Mouse (Mus musculus) hindbrain, postnatal 0 days (tissue): ENCODE data around the gene Hist2h2ac. TPM values are rescaled to one million over a fixed set of nuclear protein-coding genes. Genes with fewer than 3 reads are reported as not detected.

Experiments used
- ATAC-seq: fragments of 200-750 bp; cut with Nextera tagmentation; 2 replicates; pipeline ENCODE4 v1.8.0; 2017; ENCODE audit warnings: mild to moderate bottlenecking, moderate TSS enrichment, moderate library complexity
- DNase-seq: peaks from one replicate; pipeline ENCODE4 v3.0.0-alpha.2; 2015; ENCODE audit warnings: low spot score
- H3K27ac ChIP-seq: fragments of 300-500 bp; sonication (generic); 2 replicates; pipeline ENCODE4 v1.5.1; 2014; ENCODE audit warnings: mild to moderate bottlenecking
- H3K27me3 ChIP-seq: fragments of 300-500 bp; sonication (generic); 2 replicates; pipeline ENCODE4 v1.6.1; 2014; ENCODE audit warnings: low read length, mixed read lengths; ENCODE audit not compliant: insufficient read depth
- H3K36me3 ChIP-seq: fragments of 300-500 bp; sonication (generic); 2 replicates; pipeline ENCODE4 v1.6.1; 2014; ENCODE audit warnings: low read length, mixed read lengths; ENCODE audit not compliant: insufficient read depth
- H3K4me1 ChIP-seq: fragments of 300-500 bp; sonication (generic); 2 replicates; pipeline ENCODE4 v1.6.1; 2014; ENCODE audit warnings: antibody characterized with exemption, low read length, mixed read lengths; ENCODE audit not compliant: insufficient read depth
- H3K4me2 ChIP-seq: fragments of 300-500 bp; sonication (generic); 2 replicates; pipeline ENCODE4 v1.6.1; 2014; ENCODE audit warnings: low read depth, mild to moderate bottlenecking, low read length, moderate library complexity, mixed read lengths
- H3K4me3 ChIP-seq: fragments of 300-500 bp; sonication (generic); 2 replicates; pipeline ENCODE4 v1.5.1; 2014; ENCODE audit warnings: low read length
- H3K9ac ChIP-seq: fragments of 300-500 bp; sonication (generic); replicated peaks from 2 replicates; pipeline ENCODE4 v1.6.1; 2014; ENCODE audit warnings: mild to moderate bottlenecking, low read length, moderate library complexity, mixed read lengths
- H3K9me3 ChIP-seq: fragments of 300-500 bp; sonication (generic); 2 replicates; pipeline ENCODE4 v1.6.1; 2016; ENCODE audit warnings: low read length, mixed read lengths
- CTCF ChIP-seq: IDR thresholded peaks from 2 replicates; pipeline ENCODE4 v1.5.1; 2016; ENCODE audit warnings: antibody characterized with exemption, control low read depth, low read depth
- WGBS: fragments of 180-500 bp; shearing (Covaris S2); extraction: QIAGEN DNeasy Blood & Tissue Kit; methylation state at CpG from one replicate; pipeline ENCODE4 v1.1.7; 2014; 5-methylcytosine and 5-hydroxymethylcytosine counted together
- polyA plus RNA-seq: library from polyadenylated mRNA; unstranded; fragments of >200 nt; fragmentation: Nextera tagmentation; extraction: Ambion mirVana; gene quantifications from 2 replicates; pipeline ENCODE4 v1.2.1, GENCODE M21; 2015
- total RNA-seq: library from RNA; depleted of rRNA; stranded (reverse); fragments of >200 nt; gene quantifications from 2 replicates; pipeline ENCODE4 v1.2.3, GENCODE M21; 2014

Gene Hist2h2ac
- total and polyA plus RNA-seq, 2 experiments from 2014 or later = 3.9 to 726 TPM

DNA sequence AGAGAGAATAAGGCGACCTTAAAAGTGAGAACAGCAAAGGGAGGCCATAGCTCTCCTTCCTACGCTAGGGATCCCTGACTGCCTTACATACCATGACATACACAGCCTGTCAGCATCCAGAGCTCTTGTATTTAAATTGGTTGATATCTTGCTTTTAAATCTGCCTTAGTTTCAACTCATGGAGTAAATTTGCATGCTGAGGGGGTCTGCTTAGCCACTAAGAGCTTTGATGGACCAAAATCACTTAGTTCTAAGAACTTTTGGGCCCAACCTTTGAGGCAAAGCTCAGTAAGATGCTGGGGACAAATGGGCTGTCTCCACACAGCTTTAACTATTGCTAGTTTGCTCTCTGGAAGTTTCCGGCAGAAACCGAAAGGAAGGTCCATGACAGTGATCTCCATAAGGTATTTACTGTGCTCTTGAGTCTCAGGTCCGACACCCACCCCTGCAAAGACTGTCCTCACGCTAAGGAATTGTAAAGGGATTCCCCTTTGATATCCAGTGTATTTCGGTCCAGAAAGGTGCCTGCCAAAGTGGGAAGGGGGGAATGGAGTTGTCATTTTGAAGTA lies 16.7 kb upstream of the Hist2h2ac start:
- peak overlapping the region; percentile 35 for H3K4me3 ChIP-seq
- H3K9me3 ChIP-seq = no peaks in the 10 kb centered on the region
- 30% methylated on average over 7 of the region's 7 CpGs for WGBS
- H3K4me2 ChIP-seq = peak overlapping the region; percentile 52
- H3K27me3 ChIP-seq = no peaks in the 10 kb centered on the region
- H3K4me1 ChIP-seq = no peaks in the 10 kb centered on the region
- H3K27ac ChIP-seq = no peak overlapping the region
- TF ChIP-seq CTCF = no peak
- H3K9ac ChIP-seq = no peak overlapping the region
- DNase-seq (peak; percentile 7), ATAC-seq (no peak)
- H3K36me3 ChIP-seq = no peaks in the 10 kb centered on the region

DNA sequence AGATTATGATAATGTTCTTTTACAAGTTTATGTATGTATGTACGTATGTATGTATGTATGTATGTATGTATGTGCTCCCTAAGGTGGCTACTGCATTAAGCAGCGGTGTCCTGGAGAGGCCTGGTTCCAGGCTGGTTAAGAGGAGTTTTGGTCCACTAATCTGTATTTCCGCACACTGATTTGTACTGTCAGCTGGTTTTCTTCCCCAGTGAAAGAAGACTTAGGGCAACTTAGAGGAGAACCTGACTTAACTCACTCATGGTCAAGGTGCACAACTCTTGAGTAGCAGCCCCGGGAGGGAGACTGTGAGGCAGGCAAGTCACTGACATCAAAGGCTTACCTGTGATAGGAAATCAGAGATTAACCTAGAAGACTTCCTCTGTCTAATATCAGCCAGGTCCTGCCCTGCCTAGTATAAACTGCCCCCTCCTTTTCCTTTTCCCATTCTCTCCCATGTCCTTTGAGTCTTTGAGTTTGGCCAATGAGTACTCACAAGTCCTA lies 16.2 kb upstream of the Hist2h2ac start:
- TF ChIP-seq CTCF = no peak
- DNase-seq (no peak), ATAC-seq (no peak)
- Histone ChIP-seq H3K36me3 (no peaks in the 10 kb centered on the region), H3K4me3 (no peak overlapping the region), H3K9me3 (no peaks in the 10 kb centered on the region), H3K27me3 (no peaks in the 10 kb centered on the region), H3K4me1 (no peaks in the 10 kb centered on the region), H3K4me2 (peak overlapping the region; percentile 52), H3K9ac (no peak overlapping the region), H3K27ac (no peak overlapping the region)
- WGBS = 79% methylated on average over 4 of the region's 4 CpGs

DNA sequence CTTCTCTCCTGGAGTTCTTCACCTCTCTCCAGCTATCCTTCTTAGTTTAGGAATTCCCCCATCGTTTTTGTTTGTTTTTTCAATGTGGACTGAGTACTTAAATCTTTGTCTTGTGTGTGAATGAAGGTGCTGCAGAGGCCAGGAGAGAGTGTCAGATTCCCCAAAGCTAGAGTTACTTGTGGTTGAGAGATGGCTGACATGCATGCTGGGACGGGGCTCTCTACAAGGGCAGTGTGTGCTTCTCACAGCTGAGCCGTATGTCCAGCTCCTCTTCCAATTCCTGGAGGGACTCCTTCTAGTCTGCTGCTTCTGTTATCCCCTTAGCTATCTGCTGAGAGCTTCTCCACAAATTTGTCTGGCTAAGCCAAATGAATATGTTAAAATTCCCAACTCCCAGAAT lies 15.2 kb upstream of the Hist2h2ac start:
- WGBS = 57% methylated on average over 3 of the region's 3 CpGs
- Histone ChIP-seq H3K27me3 (no peaks in the 10 kb centered on the region), H3K9me3 (no peaks in the 10 kb centered on the region), H3K27ac (no peak overlapping the region), H3K4me2 (no peak overlapping the region), H3K9ac (no peak overlapping the region), H3K4me1 (no peaks in the 10 kb centered on the region), H3K36me3 (no peaks in the 10 kb centered on the region), H3K4me3 (no peak overlapping the region)
- DNase-seq (no peak), ATAC-seq (no peak)
- TF ChIP-seq CTCF = no peak

DNA sequence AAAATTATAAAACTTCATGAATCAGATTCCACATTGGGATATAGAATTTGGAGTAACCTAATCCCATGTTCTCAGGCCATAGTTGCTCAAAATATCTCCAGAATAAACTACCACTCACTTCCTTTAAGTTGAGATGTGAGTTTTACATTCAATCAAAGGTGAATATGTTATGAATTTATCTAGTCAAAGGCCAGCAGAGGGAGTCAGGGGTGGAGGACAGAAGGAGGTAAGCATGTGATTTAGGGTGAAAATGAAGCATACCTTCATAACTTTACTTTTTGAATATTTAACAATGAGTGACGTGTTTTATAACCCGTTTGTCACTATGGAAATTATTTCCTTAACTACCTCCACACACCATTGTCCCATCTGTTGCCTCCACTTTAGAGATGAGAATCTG lies 14.2 kb upstream of the Hist2h2ac start:
- no peak for ATAC-seq
- no peaks in the 10 kb centered on the region for H3K4me1 ChIP-seq
- no peak for DNase-seq
- no peaks in the 10 kb centered on the region for H3K27me3 ChIP-seq
- no peaks in the 10 kb centered on the region for H3K9me3 ChIP-seq
- no peak overlapping the region for H3K4me3 ChIP-seq
- WGBS = 89% methylated on average over 2 of the region's 2 CpGs
- H3K27ac ChIP-seq = no peak overlapping the region
- H3K36me3 ChIP-seq = no peaks in the 10 kb centered on the region
- peak; percentile 8; the same call in 1 of the 2 replicates for TF ChIP-seq CTCF
- no peak overlapping the region for H3K9ac ChIP-seq
- no peak overlapping the region for H3K4me2 ChIP-seq

DNA sequence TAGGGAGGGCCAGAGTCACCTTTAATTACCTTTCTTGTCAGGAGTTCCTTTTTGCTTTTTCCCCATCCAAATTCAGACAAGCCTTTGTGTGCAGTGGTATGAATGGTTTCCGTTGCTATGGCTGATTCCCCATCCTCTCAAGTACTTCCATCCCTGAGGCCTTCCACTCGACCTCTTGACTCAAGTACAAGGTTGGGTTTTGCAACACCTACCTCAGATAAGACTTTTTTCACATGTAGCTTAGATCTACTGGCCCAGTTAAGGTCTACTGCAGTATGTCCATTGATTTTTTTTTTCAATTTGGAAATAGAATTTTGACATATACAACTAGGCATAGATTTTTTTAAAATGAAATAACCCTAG lies 11.1 kb upstream of the Hist2h2ac start:
- no peak overlapping the region for H3K9ac ChIP-seq
- no peaks in the 10 kb centered on the region for H3K4me1 ChIP-seq
- no peaks in the 10 kb centered on the region for H3K27me3 ChIP-seq
- no peak overlapping the region for H3K4me2 ChIP-seq
- no peaks in the 10 kb centered on the region for H3K9me3 ChIP-seq
- H3K4me3 ChIP-seq = no peak overlapping the region
- DNase-seq (no peak), ATAC-seq (no peak)
- H3K36me3 ChIP-seq = no peaks in the 10 kb centered on the region
- no peak overlapping the region for H3K27ac ChIP-seq
- 56% methylated on average over 2 of the region's 2 CpGs for WGBS
- no peak for TF ChIP-seq CTCF

DNA sequence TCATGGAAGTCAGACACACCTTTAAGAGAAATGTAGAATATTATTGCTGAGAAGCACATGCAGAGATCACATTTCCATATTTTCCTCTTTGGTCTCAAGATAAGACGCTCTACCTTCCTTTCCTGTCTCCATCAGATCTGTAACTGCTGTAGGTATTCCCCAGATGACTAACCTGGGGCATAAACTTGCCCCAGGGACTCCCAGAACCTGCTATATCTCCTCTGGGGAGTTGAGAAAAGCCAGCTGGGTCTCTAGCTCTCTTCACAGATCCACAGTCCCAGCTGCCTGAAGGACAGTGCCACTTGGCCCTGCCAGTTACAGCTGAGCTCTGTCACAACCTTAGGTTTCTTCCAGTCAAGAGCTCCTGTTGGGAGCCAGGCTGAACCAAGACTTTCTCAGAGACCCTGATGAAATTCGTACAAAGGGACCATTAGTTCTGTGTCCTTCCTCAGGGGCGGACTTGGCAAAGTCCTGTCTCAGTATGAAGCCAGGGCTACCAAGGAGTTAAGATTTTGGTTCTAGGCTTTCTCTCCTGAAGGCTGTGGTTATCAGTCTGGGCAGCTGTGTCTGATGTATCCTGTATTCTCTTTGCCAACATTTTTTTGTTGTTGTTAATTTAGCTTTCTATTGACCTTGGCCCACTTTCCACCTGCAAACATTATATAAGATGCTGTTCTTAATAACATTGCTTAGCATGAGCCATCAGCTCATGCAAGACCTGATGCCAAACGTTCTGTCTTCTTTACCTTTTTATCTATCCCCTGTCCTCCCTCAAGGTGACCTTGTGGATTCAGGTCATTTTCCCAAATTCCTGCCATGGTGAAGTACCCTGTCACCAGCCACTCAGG lies 10.5 kb upstream of the Hist2h2ac start:
- no peaks in the 10 kb centered on the region for H3K27me3 ChIP-seq
- H3K4me2 ChIP-seq = no peak overlapping the region
- TF ChIP-seq CTCF = no peak
- no peak overlapping the region for H3K9ac ChIP-seq
- ATAC-seq = no peak
- H3K27ac ChIP-seq = no peak overlapping the region
- H3K4me1 ChIP-seq = no peaks in the 10 kb centered on the region
- WGBS = 71% methylated on average over 4 of the region's 4 CpGs
- no peak for DNase-seq
- no peak overlapping the region for H3K4me3 ChIP-seq
- no peaks in the 10 kb centered on the region for H3K9me3 ChIP-seq
- no peaks in the 10 kb centered on the region for H3K36me3 ChIP-seq

DNA sequence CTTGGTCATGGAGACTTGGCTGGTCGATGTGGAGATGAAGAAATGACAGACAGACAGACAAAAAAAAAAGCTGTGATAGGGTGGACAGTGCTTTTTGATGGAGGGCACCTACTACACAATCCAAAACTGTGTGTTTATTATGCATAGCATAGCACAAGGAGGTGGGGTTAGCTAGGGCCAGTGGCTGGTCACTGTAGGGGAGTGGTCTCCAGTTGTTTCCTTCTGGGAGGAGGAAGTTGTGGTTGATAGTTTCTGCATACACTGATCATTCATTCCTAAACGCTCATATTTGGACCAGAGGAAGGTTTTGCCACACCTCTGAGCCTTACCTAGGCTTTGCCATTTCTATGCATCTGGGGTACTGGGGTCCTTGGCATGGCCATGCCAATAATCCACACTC lies 9.7 kb upstream of the Hist2h2ac start:
- no peak overlapping the region for H3K27ac ChIP-seq
- DNase-seq = no peak
- TF ChIP-seq CTCF = no peak
- no peaks in the 10 kb centered on the region for H3K4me1 ChIP-seq
- no peaks in the 10 kb centered on the region for H3K9me3 ChIP-seq
- H3K36me3 ChIP-seq = no peaks in the 10 kb centered on the region
- H3K27me3 ChIP-seq = no peaks in the 10 kb centered on the region
- WGBS = 75% methylated on average over 2 of the region's 2 CpGs
- H3K9ac ChIP-seq = no peak overlapping the region
- H3K4me2 ChIP-seq = no peak overlapping the region
- H3K4me3 ChIP-seq = no peak overlapping the region
- ATAC-seq = no peak
